Mouse (Mus musculus): ENCODE measurements around the gene Mycl. TPM values are rescaled to one million over a fixed set of nuclear protein-coding genes. Genes with fewer than 3 reads are reported as not detected.

Gene Mycl
- polyA plus RNA-seq, 1 experiment from 2014 or later: 32.8 TPM

- Histone ChIP-seq H3K27me3 (ENCODE audit: control insufficient read depth, insufficient read depth, low read length) (no peaks in the 10 kb centered on the region), H3K4me2 (ENCODE audit: low read depth, severe bottlenecking) (no peak overlapping the region), H3K4me1 (ENCODE audit: control insufficient read depth, insufficient read depth, low read length) (no peaks in the 10 kb centered on the region), H3K9me3 (ENCODE audit: control insufficient read depth, low read length) (no peaks in the 10 kb centered on the region), H3K27ac (replicated peaks; ENCODE audit: low read depth, low read length) (no peak overlapping the region), H3K4me3 (ENCODE audit: low read depth, low read length) (no peak overlapping the region), H3K36me3 (ENCODE audit: control insufficient read depth, insufficient read depth, low read length) (no peaks in the 10 kb centered on the region), H3K9ac (ENCODE audit: low read length) (no peak overlapping the region)
- 65% methylated on average over 3 of the region's 3 CpGs for WGBS
- ATAC-seq (ENCODE audit: insufficient number of reproducible peaks, low FRiP score, low TSS enrichment, low read depth): no peak
- no peak for DNase-seq (ENCODE audit: low spot score)
Observed at GRCm38 (mm10) chr4:123013949-123014406, 18.5 kb downstream of the Mycl start.

GRCm38 (mm10) chr4:123014501-123015282 is 19.2 kb downstream of the Mycl start:
- WGBS: 44% methylated on average over 7 of the region's 7 CpGs
- H3K4me1 ChIP-seq (ENCODE audit: control insufficient read depth, insufficient read depth, low read length): no peaks in the 10 kb centered on the region

GRCm38 (mm10) chr4:123016451-123016957 is 21.1 kb downstream of the Mycl start, which contains the start of gene Trit1:
TSS of gene Trit1 (plus strand) at chr4:123016597.
- DNase-seq (ENCODE audit: low spot score): peak; percentile 97
- no peaks in the 10 kb centered on the region for H3K9me3 ChIP-seq (ENCODE audit: control insufficient read depth, low read length)
- peaks cover 3% of the 10 kb centered on the region; the same call in 1 of the 2 replicates for H3K36me3 ChIP-seq (ENCODE audit: control insufficient read depth, insufficient read depth, low read length)
- WGBS: under 1% methylated on average over 34 of the region's 34 CpGs
- no peaks in the 10 kb centered on the region for H3K27me3 ChIP-seq (ENCODE audit: control insufficient read depth, insufficient read depth, low read length)
- H3K4me3 ChIP-seq (ENCODE audit: low read depth, low read length): peak within 1 kb of the TSS; percentile 83
- H3K9ac ChIP-seq (ENCODE audit: low read length): peak within 1 kb of the TSS; percentile 86
- H3K4me1 ChIP-seq (ENCODE audit: control insufficient read depth, insufficient read depth, low read length): no peaks in the 10 kb centered on the region
- peak within 1 kb of the TSS; percentile 70 for H3K4me2 ChIP-seq (ENCODE audit: low read depth, severe bottlenecking)
- ATAC-seq (ENCODE audit: insufficient number of reproducible peaks, low FRiP score, low TSS enrichment, low read depth): peak; percentile 94
- peak within 1 kb of the TSS; percentile 63 for H3K27ac ChIP-seq (replicated peaks; ENCODE audit: low read depth, low read length)

More at GRCm38 (mm10) chr4:123014501-123015282, 19.2 kb downstream of the Mycl start:
- no peak for DNase-seq (ENCODE audit: low spot score)
- H3K27ac ChIP-seq (replicated peaks; ENCODE audit: low read depth, low read length): no peak overlapping the region
- H3K27me3 ChIP-seq (ENCODE audit: control insufficient read depth, insufficient read depth, low read length): no peaks in the 10 kb centered on the region
- H3K36me3 ChIP-seq (ENCODE audit: control insufficient read depth, insufficient read depth, low read length): no peaks in the 10 kb centered on the region; the same call in 1 of the 2 replicates
- H3K4me3 ChIP-seq (ENCODE audit: low read depth, low read length): no peak overlapping the region
- no peak for ATAC-seq (ENCODE audit: insufficient number of reproducible peaks, low FRiP score, low TSS enrichment, low read depth)
- H3K9me3 ChIP-seq (ENCODE audit: control insufficient read depth, low read length): no peaks in the 10 kb centered on the region
- H3K9ac ChIP-seq (ENCODE audit: low read length): no peak overlapping the region
- no peak overlapping the region for H3K4me2 ChIP-seq (ENCODE audit: low read depth, severe bottlenecking)

GRCm38 (mm10) chr4:123021591-123021990 is 26.1 kb downstream of the Mycl start:
- H3K4me1 ChIP-seq (ENCODE audit: control insufficient read depth, insufficient read depth, low read length): no peaks in the 10 kb centered on the region
- WGBS: 94% methylated on average over 3 of the region's 3 CpGs
- H3K4me2 ChIP-seq (ENCODE audit: low read depth, severe bottlenecking): no peak overlapping the region
- ATAC-seq (ENCODE audit: insufficient number of reproducible peaks, low FRiP score, low TSS enrichment, low read depth) (no peak), DNase-seq (ENCODE audit: low spot score) (no peak)
- no peak overlapping the region for H3K9ac ChIP-seq (ENCODE audit: low read length)
- no peaks in the 10 kb centered on the region for H3K9me3 ChIP-seq (ENCODE audit: control insufficient read depth, low read length)
- H3K4me3 ChIP-seq (ENCODE audit: low read depth, low read length): no peak overlapping the region
- H3K36me3 ChIP-seq (ENCODE audit: control insufficient read depth, insufficient read depth, low read length): peaks cover 3% of the 10 kb centered on the region; the same call in 1 of the 2 replicates
- no peaks in the 10 kb centered on the region for H3K27me3 ChIP-seq (ENCODE audit: control insufficient read depth, insufficient read depth, low read length)
- H3K27ac ChIP-seq (replicated peaks; ENCODE audit: low read depth, low read length): no peak overlapping the region

GRCm38 (mm10) chr4:123022896-123023295 is 27.4 kb downstream of the Mycl start:
- DNase-seq (ENCODE audit: low spot score) (no peak), ATAC-seq (ENCODE audit: insufficient number of reproducible peaks, low FRiP score, low TSS enrichment, low read depth) (no peak)
- Histone ChIP-seq H3K4me2 (ENCODE audit: low read depth, severe bottlenecking) (no peak overlapping the region), H3K27ac (replicated peaks; ENCODE audit: low read depth, low read length) (no peak overlapping the region), H3K9ac (ENCODE audit: low read length) (no peak overlapping the region), H3K4me1 (ENCODE audit: control insufficient read depth, insufficient read depth, low read length) (no peaks in the 10 kb centered on the region), H3K27me3 (ENCODE audit: control insufficient read depth, insufficient read depth, low read length) (no peaks in the 10 kb centered on the region), H3K9me3 (ENCODE audit: control insufficient read depth, low read length) (no peaks in the 10 kb centered on the region), H3K36me3 (ENCODE audit: control insufficient read depth, insufficient read depth, low read length) (peaks cover 5% of the 10 kb centered on the region; the same call in 1 of the 2 replicates), H3K4me3 (ENCODE audit: low read depth, low read length) (no peak overlapping the region)
- 73% methylated on average over 1 of the region's 1 CpGs for WGBS

- 89% methylated on average over 2 of the region's 2 CpGs for WGBS
- H3K9me3 ChIP-seq (ENCODE audit: control insufficient read depth, low read length): no peaks in the 10 kb centered on the region
Observed at GRCm38 (mm10) chr4:123025418-123025817, 30.0 kb downstream of the Mycl start.

GRCm38 (mm10) chr4:123026161-123026560 is 30.7 kb downstream of the Mycl start:
- Histone ChIP-seq H3K9ac (ENCODE audit: low read length) (no peak overlapping the region), H3K4me1 (ENCODE audit: control insufficient read depth, insufficient read depth, low read length) (no peaks in the 10 kb centered on the region), H3K4me2 (ENCODE audit: low read depth, severe bottlenecking) (no peak overlapping the region), H3K36me3 (ENCODE audit: control insufficient read depth, insufficient read depth, low read length) (peaks cover 2% of the 10 kb centered on the region; the same call in 1 of the 2 replicates), H3K9me3 (ENCODE audit: control insufficient read depth, low read length) (no peaks in the 10 kb centered on the region), H3K27me3 (ENCODE audit: control insufficient read depth, insufficient read depth, low read length) (no peaks in the 10 kb centered on the region), H3K27ac (replicated peaks; ENCODE audit: low read depth, low read length) (no peak overlapping the region), H3K4me3 (ENCODE audit: low read depth, low read length) (no peak overlapping the region)
- no peak for ATAC-seq (ENCODE audit: insufficient number of reproducible peaks, low FRiP score, low TSS enrichment, low read depth)
- 94% methylated on average over 13 of the region's 13 CpGs for WGBS
- no peak for DNase-seq (ENCODE audit: low spot score)

More at GRCm38 (mm10) chr4:123025418-123025817, 30.0 kb downstream of the Mycl start:
- Histone ChIP-seq H3K4me3 (ENCODE audit: low read depth, low read length) (no peak overlapping the region), H3K9ac (ENCODE audit: low read length) (no peak overlapping the region), H3K4me1 (ENCODE audit: control insufficient read depth, insufficient read depth, low read length) (no peaks in the 10 kb centered on the region), H3K27me3 (ENCODE audit: control insufficient read depth, insufficient read depth, low read length) (no peaks in the 10 kb centered on the region), H3K27ac (replicated peaks; ENCODE audit: low read depth, low read length) (no peak overlapping the region), H3K4me2 (ENCODE audit: low read depth, severe bottlenecking) (no peak overlapping the region), H3K36me3 (ENCODE audit: control insufficient read depth, insufficient read depth, low read length) (peaks cover 2% of the 10 kb centered on the region; the same call in 1 of the 2 replicates)
- ATAC-seq (ENCODE audit: insufficient number of reproducible peaks, low FRiP score, low TSS enrichment, low read depth): no peak
- DNase-seq (ENCODE audit: low spot score): no peak

- peaks cover 2% of the 10 kb centered on the region; the same call in 1 of the 2 replicates for H3K36me3 ChIP-seq (ENCODE audit: control insufficient read depth, insufficient read depth, low read length)
- no peak overlapping the region for H3K4me3 ChIP-seq (ENCODE audit: low read depth, low read length)
- H3K27ac ChIP-seq (replicated peaks; ENCODE audit: low read depth, low read length): no peak overlapping the region
- no peak overlapping the region for H3K9ac ChIP-seq (ENCODE audit: low read length)
- DNase-seq (ENCODE audit: low spot score) (no peak), ATAC-seq (ENCODE audit: insufficient number of reproducible peaks, low FRiP score, low TSS enrichment, low read depth) (no peak)
- H3K9me3 ChIP-seq (ENCODE audit: control insufficient read depth, low read length): no peaks in the 10 kb centered on the region
- no peak overlapping the region for H3K4me2 ChIP-seq (ENCODE audit: low read depth, severe bottlenecking)
- 86% methylated on average over 4 of the region's 4 CpGs for WGBS
- no peaks in the 10 kb centered on the region for H3K27me3 ChIP-seq (ENCODE audit: control insufficient read depth, insufficient read depth, low read length)
- H3K4me1 ChIP-seq (ENCODE audit: control insufficient read depth, insufficient read depth, low read length): no peaks in the 10 kb centered on the region
Observed at GRCm38 (mm10) chr4:123026597-123026996, 31.1 kb downstream of the Mycl start.

Measured in limb, embryonic 11.5 days (tissue).